Mouse (Mus musculus): ENCODE measurements around the gene Kras.

DNA sequence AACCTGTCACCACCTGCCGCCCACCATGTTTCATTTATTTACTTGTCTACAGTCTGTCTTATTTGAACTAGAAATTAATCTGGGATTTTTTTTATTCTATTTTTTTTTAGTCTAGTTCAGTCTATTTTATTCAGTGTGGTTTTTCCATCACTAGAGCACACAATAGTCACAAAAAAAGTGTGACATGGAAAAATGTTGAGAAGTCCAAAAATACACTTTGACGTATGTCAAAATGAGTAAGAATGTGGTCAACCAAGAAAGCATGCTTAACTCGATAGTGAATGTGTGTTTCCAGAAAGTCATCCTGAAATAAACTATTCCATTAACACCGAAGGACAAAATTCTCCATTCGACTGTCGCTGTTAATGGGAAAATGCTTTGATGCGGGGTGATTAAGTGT is 12.3 kb upstream of the Kras start:
- no peak for TF ChIP-seq GATA1 (IDR thresholded peaks at IDR 0.05; ENCODE audit: borderline replicate concordance, low read length)
- no peak for TF ChIP-seq FLI1 (IDR thresholded peaks at IDR 0.05; ENCODE audit: low read length)

Measured in megakaryocyte, embryonic 14.5 days (primary cell).